Mouse (Mus musculus) ES-Bruce4 (cell line): ENCODE results near the gene Bpifa3. TPM values are rescaled to one million over a fixed set of nuclear protein-coding genes. Genes with fewer than 3 reads are reported as not detected.

Experiments
- H3K27ac ChIP-seq: 2 replicates; pipeline ENCODE4 v1.5.1; 2012; ENCODE audit warnings: low read length, inconsistent platforms; ENCODE audit not compliant: insufficient read depth
- H3K27me3 ChIP-seq: 2 replicates; pipeline ENCODE4 v1.6.1; 2012; ENCODE audit warnings: mild to moderate bottlenecking, low read length, inconsistent platforms; ENCODE audit not compliant: control insufficient read depth, poor library complexity, insufficient read depth, severe bottlenecking
- H3K36me3 ChIP-seq: 2 replicates; pipeline ENCODE4 v1.6.1; 2012; ENCODE audit warnings: inconsistent platforms, mild to moderate bottlenecking, low read length, moderate library complexity; ENCODE audit not compliant: control insufficient read depth, poor library complexity, insufficient read depth, severe bottlenecking
- H3K4me1 ChIP-seq: one replicate; pipeline ENCODE4 v1.8.1; 2011; ENCODE audit warnings: low read length; ENCODE audit not compliant: control insufficient read depth, insufficient read depth
- H3K4me3 ChIP-seq: 2 replicates; pipeline ENCODE4 v1.5.1; 2011; ENCODE audit warnings: low read depth, mild to moderate bottlenecking, low read length
- H3K9ac ChIP-seq: 2 replicates; pipeline ENCODE4 v1.6.1; 2012; ENCODE audit warnings: low read depth, mild to moderate bottlenecking, inconsistent platforms; ENCODE audit not compliant: poor library complexity, severe bottlenecking
- H3K9me3 ChIP-seq: replicated peaks from 2 replicates; pipeline ENCODE4 v1.6.1; 2012; ENCODE audit warnings: mild to moderate bottlenecking, low read length, inconsistent platforms; ENCODE audit not compliant: control insufficient read depth, poor library complexity, insufficient read depth, severe bottlenecking
- CTCF ChIP-seq: IDR thresholded peaks from one replicate; pipeline ENCODE4 v1.8.1; 2011; ENCODE audit warnings: low read depth, low read length
- EP300 ChIP-seq: IDR thresholded peaks from 2 replicates; pipeline ENCODE4 v1.6.1; 2011; ENCODE audit warnings: low read depth, low read length; ENCODE audit not compliant: insufficient read depth
- POLR2A ChIP-seq: IDR thresholded peaks from one replicate; pipeline ENCODE4 v1.8.1; 2011; ENCODE audit warnings: low read length; ENCODE audit not compliant: insufficient read depth
- polyA plus RNA-seq: library from polyadenylated mRNA; stranded (reverse); fragments of >200 nt; gene quantifications from 2 replicates; pipeline ENCODE4 v1.2.4, GENCODE M21; 2011; ENCODE audit warnings: low read depth; ENCODE audit not compliant: missing spikeins, insufficient read depth, insufficient read length

Bpifa3 gene
- polyA plus RNA-seq, 1 experiment, result not detected

DNA sequence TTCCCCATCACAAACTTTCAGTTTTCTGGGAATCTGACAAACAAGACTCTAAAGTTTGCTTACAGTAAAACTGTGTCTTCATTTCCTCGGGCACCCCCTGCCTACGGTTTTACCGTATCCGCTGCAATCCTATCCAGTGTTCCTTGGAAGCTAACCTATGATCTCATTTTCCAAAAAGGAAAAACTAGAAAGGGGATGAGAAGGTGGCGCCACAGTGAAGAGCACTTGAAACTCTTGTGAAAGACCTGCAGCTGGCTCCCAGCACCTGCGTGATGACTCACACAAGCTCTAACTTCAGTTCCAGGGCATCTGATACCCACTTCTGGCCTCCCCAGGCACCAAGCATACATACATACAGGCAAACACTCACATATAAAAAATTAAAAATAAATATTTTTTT lies 55.2 kb downstream of the Bpifa3 start:
- no peak overlapping the region for H3K9ac ChIP-seq
- no peak for TF ChIP-seq EP300
- no peak for TF ChIP-seq POLR2A
- no peak for TF ChIP-seq CTCF
- no peak overlapping the region for H3K27ac ChIP-seq
- H3K9me3 ChIP-seq, result no peaks in the 10 kb centered on the region
- no peak overlapping the region for H3K4me3 ChIP-seq
- H3K4me1 ChIP-seq, result no peaks in the 10 kb centered on the region
- H3K36me3 ChIP-seq, result no peaks in the 10 kb centered on the region
- H3K27me3 ChIP-seq, result no peaks in the 10 kb centered on the region

DNA sequence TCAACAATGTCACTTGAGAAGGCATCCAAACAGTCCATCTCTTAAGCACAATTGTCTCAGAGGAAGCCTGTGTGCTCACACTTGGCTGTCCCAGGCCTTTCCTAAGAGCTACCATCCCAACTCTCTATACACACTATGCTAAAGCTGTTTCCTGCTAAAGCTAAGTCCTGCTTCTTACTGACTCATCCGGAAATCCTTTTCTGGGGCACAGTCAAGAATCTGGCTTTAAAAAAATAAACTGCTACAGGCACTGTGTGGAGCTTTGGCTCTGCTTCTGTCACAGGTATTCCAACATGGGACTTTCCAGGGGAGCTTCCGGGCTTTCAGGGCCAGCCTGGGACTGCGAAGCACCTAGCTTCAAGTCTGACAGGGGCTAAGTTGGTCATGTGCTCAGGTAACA lies 55.6 kb downstream of the Bpifa3 start:
- no peak overlapping the region for H3K27ac ChIP-seq

DNA sequence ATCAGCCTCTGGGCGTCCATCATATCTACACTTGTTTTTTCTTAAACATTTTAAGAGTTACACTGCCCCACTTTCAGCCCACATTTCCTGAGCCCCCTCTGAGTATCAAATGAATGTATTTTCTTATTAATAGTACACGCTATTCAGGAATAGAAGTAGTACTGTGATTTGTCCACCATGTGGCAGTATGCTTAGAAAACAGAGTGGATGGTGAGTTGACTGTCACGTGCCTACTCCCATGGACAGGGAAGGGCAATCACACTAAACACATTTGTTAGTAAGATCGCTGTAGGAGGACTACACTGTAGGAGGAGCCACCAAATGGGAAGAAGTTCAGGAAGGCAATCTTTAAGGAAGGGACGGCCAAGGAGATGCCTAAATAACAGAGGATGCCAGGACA lies 57.3 kb downstream of the Bpifa3 start:
- Histone ChIP-seq H3K4me1 (no peaks in the 10 kb centered on the region), H3K4me3 (no peak overlapping the region), H3K27ac (no peak overlapping the region), H3K9ac (no peak overlapping the region), H3K9me3 (no peaks in the 10 kb centered on the region), H3K36me3 (no peaks in the 10 kb centered on the region), H3K27me3 (no peaks in the 10 kb centered on the region)
- no peak for TF ChIP-seq POLR2A
- no peak for TF ChIP-seq CTCF
- TF ChIP-seq EP300, result no peak

More for the DNA sequence above, 55.6 kb downstream of the Bpifa3 start:
- no peaks in the 10 kb centered on the region for H3K4me1 ChIP-seq
- no peaks in the 10 kb centered on the region for H3K27me3 ChIP-seq
- H3K4me3 ChIP-seq, result no peak overlapping the region
- no peaks in the 10 kb centered on the region for H3K36me3 ChIP-seq
- H3K9me3 ChIP-seq, result no peaks in the 10 kb centered on the region
- TF ChIP-seq CTCF (no peak), EP300 (no peak), POLR2A (no peak)
- H3K9ac ChIP-seq, result no peak overlapping the region

Other genes starting within 250 kb of the Bpifa3 start
- not detected in 2 replicates for gene Bpifb6, start 229.9 kb upstream of the Bpifa3 start, polyA plus RNA-seq
- not detected in 2 replicates for gene Bpifb3, start 212.1 kb upstream of the Bpifa3 start, polyA plus RNA-seq
- gene Bpifb4, start 192.1 kb upstream of the Bpifa3 start, polyA plus RNA-seq, result not detected in 2 replicates
- not detected in 2 replicates for gene Bpifa6, start 155.4 kb upstream of the Bpifa3 start, polyA plus RNA-seq
- gene Bpifa2, start 122.1 kb upstream of the Bpifa3 start, polyA plus RNA-seq, result not detected in 2 replicates
- not detected in 2 replicates for gene Bpifa1, start 12.5 kb downstream of the Bpifa3 start, polyA plus RNA-seq
- gene Bpifa5, start 32.3 kb downstream of the Bpifa3 start, polyA plus RNA-seq, result not detected in 2 replicates
- not detected in 2 replicates for gene Bpifb1, start 60.5 kb downstream of the Bpifa3 start, polyA plus RNA-seq
- 0.73 and 0.82 TPM in 2 replicates for gene Bpifb5, start 93.4 kb downstream of the Bpifa3 start, polyA plus RNA-seq
- not detected in 2 replicates for gene Bpifb9a, start 127.5 kb downstream of the Bpifa3 start, polyA plus RNA-seq
- not detected in 2 replicates for gene Bpifb9b, start 176.9 kb downstream of the Bpifa3 start, polyA plus RNA-seq
- gene Cdk5rap1, start 242.7 kb downstream of the Bpifa3 start, polyA plus RNA-seq, result 23.8 and 27.1 TPM in 2 replicates